Mouse (Mus musculus) induced T-regulatory cell, adult 2 months (primary cell): Measurements from ENCODE around the gene Yif1a.

Experiments used
- DNase-seq: peaks from one replicate; pipeline ENCODE4 v3.0.0-alpha.2; 2012; ENCODE audit warnings: low read depth

Gene Yif1a

GRCm38 (mm10) chr19:5118384-5118698 lies 30.0 kb downstream of the Yif1a start, which contains the start of gene Klc2:
TSS of gene Klc2 (minus strand) at chr19:5118560.
- DNase-seq: no peak

- DNase-seq: no peak
Observed at GRCm38 (mm10) chr19:5122492-5122891, 34.2 kb downstream of the Yif1a start.

GRCm38 (mm10) chr19:5123241-5123640 lies 34.9 kb downstream of the Yif1a start:
- DNase-seq: no peak

GRCm38 (mm10) chr19:5124055-5124614 lies 35.8 kb downstream of the Yif1a start:
- DNase-seq: no peak

- peak; percentile 52 for DNase-seq
Observed at GRCm38 (mm10) chr19:5129770-5130169, 41.4 kb downstream of the Yif1a start.

- no peak for DNase-seq
Observed at GRCm38 (mm10) chr19:5131237-5131636, 42.9 kb downstream of the Yif1a start.

GRCm38 (mm10) chr19:5139640-5140039 lies 51.3 kb downstream of the Yif1a start:
- peak; percentile 73 for DNase-seq
